In genomic region chr6:104989863-104990262, GRCm38 (mm10) we compare ENCODE assay signal across 33 mouse cellular contexts.
"Had no signal": no experiment of that assay in that cellular context is flagged by ENCODE, and none has a peak within 500 bp of the region (broad histone marks: within the 10 kb centered on the region; RNA-seq: fewer than 3 reads in every experiment).

No protein-coding gene starts in this region.

- H3K9me3 ChIP-seq: heart, embryonic 13.5 days; heart, embryonic 15.5 days; hindbrain, embryonic 10.5 days; hindbrain, embryonic 12.5 days; hindbrain, embryonic 13.5 days; hindbrain, embryonic 15.5 days; intestine, embryonic 15.5 days; kidney, embryonic 15.5 days had no signal

- DNase-seq: heart, postnatal 10 days; heart, postnatal 14 days; heart, postnatal 36 days; heart, postnatal 4 days; kidney, adult 11 months; kidney, adult 18-20 months; kidney, adult 2 months; kidney, adult 8-10 months; kidney, adult 9 months; kidney, postnatal 10 days; kidney, postnatal 14 days; kidney, postnatal 25 days; kidney, postnatal 36 days; kidney, postnatal 4 days; layer of hippocampus, adult 9-11 months; layer of hippocampus, postnatal 36 days had no signal

- H3K9ac ChIP-seq: heart, embryonic 13.5 days; heart, embryonic 15.5 days; hindbrain, embryonic 12.5 days; hindbrain, embryonic 13.5 days; hindbrain, embryonic 14.5 days; hindbrain, embryonic 15.5 days; intestine, embryonic 15.5 days; kidney, embryonic 15.5 days had no signal

- H3K4me2 ChIP-seq: heart, embryonic 13.5 days; heart, embryonic 15.5 days; hindbrain, embryonic 12.5 days; hindbrain, embryonic 13.5 days; hindbrain, embryonic 14.5 days; hindbrain, embryonic 15.5 days; intestine, embryonic 15.5 days; kidney, embryonic 15.5 days had no signal

- H3K27ac ChIP-seq: heart, embryonic 13.5 days; heart, embryonic 15.5 days; hindbrain, embryonic 10.5 days; hindbrain, embryonic 12.5 days; hindbrain, embryonic 13.5 days; hindbrain, embryonic 14.5 days; hindbrain, embryonic 15.5 days; hindbrain, postnatal 0 days; intestine, embryonic 15.5 days; kidney, embryonic 15.5 days; kidney, postnatal 0 days; layer of hippocampus, adult 2 months; left cerebral cortex, adult 2 months had no signal

- H3K4me1 ChIP-seq: heart, embryonic 13.5 days; heart, embryonic 15.5 days; hindbrain, embryonic 10.5 days; hindbrain, embryonic 12.5 days; hindbrain, embryonic 13.5 days; hindbrain, embryonic 15.5 days; intestine, embryonic 15.5 days; kidney, embryonic 15.5 days had no signal

- ATAC-seq: hindbrain, embryonic 16.5 days; hindbrain, postnatal 0 days; inflammation-experienced regulatory T-cells, adult 6 months; intestine, embryonic 15.5 days; intestine, embryonic 16.5 days; intestine, postnatal 0 days had no signal

- H3K4me3 ChIP-seq: heart, embryonic 13.5 days; heart, embryonic 15.5 days; hindbrain, embryonic 10.5 days; hindbrain, embryonic 12.5 days; hindbrain, embryonic 13.5 days; hindbrain, embryonic 15.5 days; intestine, embryonic 15.5 days; kidney, embryonic 15.5 days; layer of hippocampus, adult 2 months; left cerebral cortex, adult 2 months had no signal

- H3K27me3 ChIP-seq: heart, embryonic 13.5 days; heart, embryonic 15.5 days; hindbrain, embryonic 12.5 days; hindbrain, embryonic 13.5 days; hindbrain, embryonic 15.5 days; intestine, embryonic 15.5 days; kidney, embryonic 15.5 days had no signal

- H3K36me3 ChIP-seq: heart, embryonic 13.5 days; heart, embryonic 15.5 days; hindbrain, embryonic 10.5 days; hindbrain, embryonic 12.5 days; hindbrain, embryonic 13.5 days; hindbrain, embryonic 15.5 days; intestine, embryonic 15.5 days; kidney, embryonic 15.5 days had no signal
